Mouse (Mus musculus) granulocyte monocyte progenitor cell, adult 5-6 weeks (primary cell): ENCODE data around the gene Fbxo47. TPM values are rescaled to one million over a fixed set of nuclear protein-coding genes. Genes with fewer than 3 reads are reported as not detected.
A peak's percentile ranks its signal among the peaks of the same experiment; 100 is the strongest.
"Not testable (repeated sequence)": the region's sequence is repeated elsewhere in the genome, so short reads cannot be mapped to it uniquely, and the experiment has no call there.

Experiments used
- ATAC-seq: replicated peaks from 2 replicates; pipeline ENCODE4 v1.8.0; 2016; ENCODE audit warnings: mild to moderate bottlenecking, moderate TSS enrichment, inconsistent platforms; ENCODE audit not compliant: poor library complexity, severe bottlenecking
- total RNA-seq, 2 experiments: library from RNA; stranded (forward) in 1 of 2; stranded (reverse) in 1 of 2; fragments of 200-712, 200-1000 nt in 1 of 2; fragments of >200 nt in 1 of 2; fragmentation: Nextera tagmentation in 1 of 2; gene quantifications; 2 replicates each; pipeline ENCODE4 v1.2.3; 2014 to 2017

Fbxo47 gene
- total RNA-seq, 2 experiments from 2014 or later: 2.0 TPM; not detected in 1

GRCm38 (mm10) chr11:97837051-97837450 lies 46.9 kb downstream of the Fbxo47 start:
- not testable (repeated sequence) for ATAC-seq

- no peak for ATAC-seq
These were observed 47.4 kb downstream of the Fbxo47 start for GRCm38 (mm10) chr11:97836541-97836940.

GRCm38 (mm10) chr11:97833352-97833751 lies 50.6 kb downstream of the Fbxo47 start:
- no peak for ATAC-seq

- no peak for ATAC-seq
These were observed 52.0 kb downstream of the Fbxo47 start for GRCm38 (mm10) chr11:97832001-97832400.

- peak; percentile 45 for ATAC-seq
These were observed 53.5 kb downstream of the Fbxo47 start for GRCm38 (mm10) chr11:97830501-97830900.

- ATAC-seq: peak; percentile 80
These were observed 54.0 kb downstream of the Fbxo47 start for GRCm38 (mm10) chr11:97829913-97830476.

GRCm38 (mm10) chr11:97829365-97829764 lies 54.6 kb downstream of the Fbxo47 start:
- 0 out of 2 replicates have a peak, but pooled peaks have one; percentile 10 for ATAC-seq

- ATAC-seq: no peak
These were observed 56.3 kb downstream of the Fbxo47 start for GRCm38 (mm10) chr11:97827654-97828053.

GRCm38 (mm10) chr11:97826414-97826813 lies 57.5 kb downstream of the Fbxo47 start:
- peak; percentile 55 for ATAC-seq

- ATAC-seq: no peak
These were observed 58.0 kb downstream of the Fbxo47 start for GRCm38 (mm10) chr11:97825971-97826370.

GRCm38 (mm10) chr11:97825295-97825694 lies 58.7 kb downstream of the Fbxo47 start:
- peak; percentile 18 for ATAC-seq

- no peak for ATAC-seq
These were observed 59.1 kb downstream of the Fbxo47 start for GRCm38 (mm10) chr11:97824895-97825294.

GRCm38 (mm10) chr11:97824168-97824567 lies 59.8 kb downstream of the Fbxo47 start:
- no peak for ATAC-seq

GRCm38 (mm10) chr11:97822840-97823603 lies 60.9 kb downstream of the Fbxo47 start:
- ATAC-seq: no peak

GRCm38 (mm10) chr11:97821401-97822064 lies 62.4 kb downstream of the Fbxo47 start:
- no peak for ATAC-seq

- no peak for ATAC-seq
These were observed 63.1 kb downstream of the Fbxo47 start for GRCm38 (mm10) chr11:97820840-97821239.

GRCm38 (mm10) chr11:97819923-97820322 lies 64.0 kb downstream of the Fbxo47 start:
- peak; percentile 18; the same call in 1 of the 2 replicates for ATAC-seq

- ATAC-seq: no peak
These were observed 64.9 kb downstream of the Fbxo47 start for GRCm38 (mm10) chr11:97819102-97819501.

GRCm38 (mm10) chr11:97818571-97818970 lies 65.4 kb downstream of the Fbxo47 start:
- no peak for ATAC-seq

- no peak for ATAC-seq
These were observed 66.0 kb downstream of the Fbxo47 start for GRCm38 (mm10) chr11:97818003-97818402.

- ATAC-seq: no peak
These were observed 66.6 kb downstream of the Fbxo47 start for GRCm38 (mm10) chr11:97817379-97817778.
